Mouse (Mus musculus): ENCODE data around the gene Snap47.
"Not testable (repeated sequence)": the region's sequence is repeated elsewhere in the genome, so short reads cannot be mapped to it uniquely, and the experiment has no call there.

Snap47 gene

DNA sequence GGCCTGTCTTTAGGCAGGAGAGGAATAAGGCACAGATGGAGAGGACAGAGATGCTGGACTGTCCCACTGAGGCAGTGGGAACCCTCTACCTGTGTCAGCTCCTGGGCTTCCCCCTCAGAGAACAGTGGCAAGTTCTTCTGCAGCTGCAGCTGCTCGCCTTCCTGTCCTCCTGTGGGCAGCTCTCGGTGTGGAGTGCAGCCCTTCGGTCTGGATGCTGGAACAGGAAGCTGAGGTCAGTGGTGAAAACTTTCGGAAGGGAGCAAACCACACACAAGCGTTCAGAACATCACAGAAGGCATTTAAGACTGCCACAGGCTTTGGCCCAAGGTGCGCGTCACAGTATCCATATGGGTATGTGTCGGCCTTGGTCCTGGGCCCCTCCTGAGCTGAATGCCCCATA, 29.6 kb downstream of the Snap47 start:
- DNase-seq, result no peak

DNA sequence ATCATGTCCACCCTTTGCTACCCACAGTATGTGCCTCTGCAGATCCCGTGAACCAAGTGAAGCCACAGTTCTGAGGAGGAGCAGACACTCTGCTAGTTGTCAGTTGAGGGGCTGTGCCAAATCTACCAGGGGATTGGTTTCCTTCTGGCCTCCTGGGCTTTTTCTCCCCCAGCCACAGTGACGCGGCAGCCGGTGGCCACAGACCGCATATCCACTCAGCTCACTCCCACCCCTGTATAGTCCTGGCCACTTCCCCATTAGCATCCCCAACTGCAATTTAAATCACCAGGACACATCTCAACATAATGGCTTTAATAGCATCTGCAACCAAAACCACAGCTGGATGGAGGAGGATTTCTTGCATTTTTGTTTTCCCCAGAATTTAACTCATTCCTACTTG, 32.3 kb downstream of the Snap47 start:
- DNase-seq, result no peak

DNA sequence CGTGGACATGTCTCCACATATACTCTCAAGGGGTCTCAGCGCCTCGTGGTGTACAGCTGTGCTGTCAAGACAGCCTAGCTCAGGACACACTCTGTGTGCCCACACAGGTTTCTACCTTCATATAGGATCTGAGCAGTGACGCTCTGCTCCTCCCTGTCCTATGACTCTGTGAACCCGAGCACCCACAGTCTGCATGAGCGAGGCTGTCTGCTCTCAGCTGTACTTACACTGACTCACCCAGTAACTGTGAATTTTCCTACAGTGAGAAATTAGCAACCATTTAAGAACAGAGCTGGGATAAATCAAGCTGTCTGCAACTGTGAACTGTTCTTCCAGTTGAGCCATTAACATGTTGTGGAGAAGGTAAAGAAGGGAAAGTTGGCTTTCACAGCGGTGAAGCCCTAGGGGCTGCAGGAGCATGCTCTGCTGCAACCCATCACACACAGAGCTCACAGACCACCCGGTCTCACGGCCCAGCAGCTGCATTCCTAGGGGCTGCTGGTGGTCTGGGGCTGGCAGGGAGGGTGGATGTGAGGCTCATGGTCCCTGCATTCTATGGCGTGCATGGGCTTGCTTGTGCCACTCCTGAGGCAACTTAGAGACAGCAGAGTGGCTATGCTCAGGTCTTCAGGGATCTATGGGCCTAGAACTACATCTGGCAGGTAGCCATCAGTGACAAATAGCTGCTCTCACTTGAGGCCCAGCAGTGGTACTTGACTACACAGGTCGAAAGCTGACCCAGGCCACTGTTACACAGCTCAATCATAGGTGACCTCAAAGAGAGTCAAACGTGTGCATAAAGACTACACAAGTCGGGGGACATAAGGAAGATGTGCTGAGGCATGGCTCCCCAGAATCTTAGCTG, 37.8 kb downstream of the Snap47 start:
- DNase-seq, result no peak

- DNase-seq, result no peak
Measured at GRCm38 (mm10) chr11:59412058-59412457, 38.9 kb downstream of the Snap47 start.

DNA sequence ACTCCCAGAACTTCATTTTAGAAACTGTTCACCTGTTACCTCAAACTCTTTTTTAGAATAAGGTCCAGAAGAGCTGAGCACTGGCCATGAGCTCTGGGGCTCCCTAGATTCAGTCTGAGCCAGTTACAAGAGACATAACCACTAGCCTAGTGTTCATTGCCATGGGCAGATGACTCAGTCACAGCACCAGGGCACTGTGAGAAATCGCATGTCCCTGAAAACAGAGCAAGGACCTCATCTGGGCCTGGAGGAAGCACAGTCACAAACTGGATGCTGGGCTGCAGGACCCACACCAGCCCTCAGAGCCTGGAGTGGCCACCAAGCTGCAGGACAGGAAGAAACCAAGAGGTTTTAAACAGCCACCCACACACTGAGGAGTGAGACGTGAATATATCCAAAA, 40.1 kb downstream of the Snap47 start:
- DNase-seq, result no peak

DNA sequence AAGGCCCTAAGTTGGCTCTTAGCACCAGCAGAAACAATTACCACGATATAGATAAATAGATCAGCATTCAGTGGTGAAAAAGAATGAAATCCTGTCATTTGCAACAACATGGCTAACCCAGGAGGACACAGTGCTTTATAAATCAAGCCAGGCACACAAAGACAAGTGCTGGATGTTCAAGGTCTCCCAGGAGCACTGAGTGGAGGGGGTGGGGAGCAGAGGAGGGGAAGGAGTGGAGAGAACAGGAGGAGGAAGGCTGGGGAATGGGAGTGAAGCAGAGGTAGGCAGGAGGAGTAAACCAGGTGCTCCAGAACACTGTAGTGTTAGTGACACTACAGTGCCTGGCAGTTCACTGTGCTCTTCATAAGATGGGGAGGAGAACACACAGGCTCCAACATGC, 45.2 kb downstream of the Snap47 start:
- DNase-seq, result no peak

DNA sequence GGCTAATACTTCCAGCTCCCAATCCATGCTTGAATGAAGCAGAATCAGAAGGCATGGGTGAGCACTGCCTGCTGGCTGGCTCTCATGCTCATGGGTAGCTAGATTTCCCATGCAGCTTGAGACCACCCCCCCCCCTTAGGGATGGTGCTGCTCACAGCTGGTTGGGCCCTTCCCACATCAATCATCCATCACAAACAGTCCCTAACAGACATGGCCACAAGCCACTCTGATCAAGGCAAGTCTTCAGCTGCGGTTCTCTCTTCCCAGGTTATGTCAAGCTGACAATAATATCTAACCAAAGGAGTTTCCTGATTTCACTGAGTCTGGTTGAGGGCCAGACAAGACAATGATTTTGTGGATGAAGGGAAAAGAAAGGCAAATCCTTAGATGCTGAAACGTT, 50.1 kb downstream of the Snap47 start:
- DNase-seq, result no peak

GRCm38 (mm10) chr11:59399830-59400229, 51.2 kb downstream of the Snap47 start:
- no peak for DNase-seq

DNA sequence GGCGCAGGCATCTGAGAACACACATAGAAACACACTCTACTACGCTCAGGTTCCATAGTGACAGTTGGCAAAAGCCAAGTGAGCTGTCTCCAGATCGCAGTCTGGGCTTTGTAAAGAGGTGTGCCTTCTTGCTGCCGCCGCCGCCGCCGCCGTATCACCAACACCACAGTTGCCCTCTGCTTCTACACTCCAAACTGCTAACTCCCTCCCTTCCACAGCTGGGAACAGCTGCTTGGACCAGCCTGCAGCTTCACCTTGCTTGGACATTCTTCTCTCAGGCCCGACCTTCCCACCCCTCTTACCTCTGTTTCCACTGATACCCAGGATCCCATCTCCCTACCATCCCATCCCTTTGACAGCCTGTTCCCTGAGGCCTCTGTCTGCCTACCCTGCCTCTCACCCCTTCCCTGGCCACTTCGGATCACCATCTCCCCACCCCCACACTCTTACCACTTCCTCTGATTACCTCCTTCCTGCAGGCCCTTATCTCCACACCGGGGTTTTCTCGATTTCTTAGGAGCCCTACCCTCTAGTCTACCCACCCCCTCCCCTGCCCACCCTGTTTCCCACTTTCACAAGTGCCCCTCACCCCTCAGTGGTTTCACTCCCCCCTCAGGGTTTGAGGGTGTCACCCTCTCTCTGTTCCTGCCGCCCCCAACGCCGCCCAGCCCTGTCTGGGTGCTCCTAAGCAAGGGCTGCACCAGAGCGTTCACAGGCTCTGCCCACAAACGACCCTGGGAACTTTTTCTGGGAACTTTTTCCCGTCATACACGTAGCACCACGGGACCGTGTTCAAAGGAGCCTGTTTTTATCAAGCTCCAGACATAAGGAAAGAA, 53.2 kb downstream of the Snap47 start:
- no peak for DNase-seq

DNA sequence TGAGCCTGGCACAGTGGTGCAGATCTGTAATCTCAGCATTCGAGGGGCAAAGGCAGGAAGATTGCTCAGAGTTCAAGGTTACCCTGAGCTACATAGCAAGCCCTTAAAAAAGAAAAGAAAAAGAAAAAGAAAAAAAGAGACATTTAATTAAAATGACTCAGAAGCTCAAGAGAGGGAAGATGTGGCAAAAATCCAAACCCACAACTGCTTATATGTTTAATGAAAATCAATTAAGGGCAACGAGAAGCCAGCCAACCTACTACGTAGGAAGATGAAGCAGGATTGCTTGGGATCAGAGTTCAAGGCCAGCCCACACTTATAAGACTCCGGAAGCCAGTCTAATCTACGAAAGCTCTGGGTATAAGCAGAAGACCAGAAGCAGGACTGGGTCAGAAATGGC, 56.5 kb downstream of the Snap47 start:
- DNase-seq, result no peak

DNA sequence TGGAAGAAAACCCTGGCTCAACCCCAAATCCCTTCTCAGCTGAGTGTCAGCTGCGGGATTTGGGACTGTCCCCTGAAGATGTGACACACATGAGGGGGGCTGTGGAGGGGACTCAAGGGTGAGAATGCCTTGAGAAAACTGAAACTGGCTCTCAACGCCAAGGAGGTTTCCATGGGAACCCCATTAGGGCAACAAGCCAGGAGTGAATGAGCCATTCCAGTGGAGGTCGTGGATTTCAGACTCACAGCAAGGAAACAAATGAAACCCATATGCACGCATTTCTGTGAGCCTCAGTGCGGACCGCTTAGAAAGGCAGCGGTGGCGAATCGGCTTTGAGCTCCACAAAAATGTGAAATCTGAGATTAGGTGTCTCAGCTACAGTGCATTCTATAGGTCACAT, 57.4 kb downstream of the Snap47 start:
- DNase-seq, result peak; percentile 22

DNA sequence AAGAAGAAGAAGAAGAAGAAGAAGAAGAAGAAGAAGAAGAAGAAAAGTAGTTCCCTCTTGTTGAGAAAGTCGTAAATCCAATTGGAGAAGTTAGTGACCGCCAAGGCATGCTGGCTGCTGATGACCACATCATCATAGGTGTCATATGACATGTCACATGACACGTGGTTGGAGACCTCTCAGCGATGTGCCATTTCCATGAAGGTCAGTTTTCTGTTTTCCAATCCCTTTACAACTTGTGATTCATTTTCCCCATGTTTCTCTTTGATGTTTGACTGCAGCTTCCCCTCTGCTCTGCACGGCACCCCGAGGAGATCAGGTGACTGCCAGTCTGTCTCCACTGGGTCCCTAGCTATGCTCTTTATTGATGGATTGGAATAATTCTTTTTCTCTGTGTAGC, 58.7 kb downstream of the Snap47 start:
- DNase-seq, result no peak

GRCm38 (mm10) chr11:59390470-59390869, 60.5 kb downstream of the Snap47 start:
- DNase-seq, result no peak

- DNase-seq, result no peak
Measured at GRCm38 (mm10) chr11:59389617-59390016, 61.4 kb downstream of the Snap47 start.

- no peak for DNase-seq
Measured at GRCm38 (mm10) chr11:59388806-59389205, 62.2 kb downstream of the Snap47 start.

GRCm38 (mm10) chr11:59387471-59387870, 63.5 kb downstream of the Snap47 start:
- no peak for DNase-seq

- no peak for DNase-seq
Measured at GRCm38 (mm10) chr11:59385123-59385522, 65.9 kb downstream of the Snap47 start.

DNA sequence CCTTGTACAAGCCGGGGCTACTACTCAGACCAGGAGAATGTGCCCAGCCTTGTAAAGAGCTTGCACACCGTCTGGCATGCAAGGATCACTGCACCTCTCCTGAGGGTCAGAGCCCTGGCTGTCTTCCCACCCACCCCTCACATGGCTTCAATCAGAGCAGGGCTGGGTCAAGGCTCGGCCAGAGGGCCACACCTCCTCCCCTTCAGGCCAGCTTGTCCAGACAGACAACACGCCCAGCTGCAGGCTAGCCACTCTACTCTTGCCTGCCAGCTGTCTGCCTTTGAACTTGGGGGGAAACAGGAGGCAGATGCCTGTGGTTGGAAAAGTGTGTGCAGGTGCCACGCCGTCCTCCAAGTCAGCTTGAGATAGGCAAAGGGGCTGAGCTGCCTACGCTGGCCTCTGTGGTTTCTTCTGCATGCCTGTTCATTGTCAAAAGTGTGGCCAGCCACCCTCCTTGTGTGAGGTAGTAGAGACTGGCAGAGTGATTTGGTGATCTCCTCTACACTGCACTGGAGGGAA, 66.5 kb downstream of the Snap47 start:
- no peak for DNase-seq

DNA sequence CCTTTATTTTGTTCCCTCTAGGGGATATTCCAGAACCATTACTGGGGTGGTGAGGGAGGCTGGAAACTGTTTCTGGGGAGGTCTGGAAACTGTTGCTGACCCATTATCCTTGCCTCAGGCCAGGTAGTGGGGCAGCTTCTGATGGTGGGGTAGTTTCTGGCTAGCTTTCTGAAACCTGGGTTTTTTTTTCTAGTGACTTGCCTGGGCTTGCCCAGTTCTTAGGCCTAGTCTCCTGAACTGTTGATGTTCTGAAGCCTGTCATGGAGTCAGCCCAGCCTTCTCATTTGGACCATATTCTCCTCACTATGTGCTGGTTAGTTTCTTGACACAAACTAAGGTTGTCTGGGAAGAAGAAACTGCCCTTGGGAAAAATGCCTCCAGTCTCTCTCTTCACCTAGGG, 71.4 kb downstream of the Snap47 start:
- no peak for DNase-seq

DNA sequence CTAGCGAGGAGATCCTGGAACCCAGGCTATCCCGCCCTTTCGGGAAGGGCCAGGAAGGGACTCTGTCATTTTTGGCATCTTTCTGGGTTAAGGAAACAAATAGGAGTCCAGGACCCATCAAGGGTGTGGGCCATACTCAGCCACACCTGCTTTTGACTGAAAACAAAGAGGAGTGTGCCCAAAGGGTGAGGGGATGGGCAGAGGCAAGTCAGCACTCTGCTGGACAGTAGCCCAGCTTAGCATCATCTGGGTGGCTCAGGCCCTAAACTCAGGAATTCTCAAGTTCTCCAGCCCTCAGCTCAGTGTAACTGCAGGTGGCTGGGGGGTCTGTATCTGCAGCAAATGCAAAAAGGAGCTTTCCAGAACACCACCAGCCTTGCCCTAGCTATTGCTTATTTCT, 73.0 kb downstream of the Snap47 start:
- DNase-seq, result no peak

GRCm38 (mm10) chr11:59375475-59375874, 75.5 kb downstream of the Snap47 start, which contains the start of gene Prss38:
Prss38 (minus strand) TSS chr11:59375657.
- DNase-seq, result no peak

- no peak for DNase-seq
Measured at GRCm38 (mm10) chr11:59369848-59370247, 81.1 kb downstream of the Snap47 start.

- DNase-seq, result not testable (repeated sequence)
Measured at GRCm38 (mm10) chr11:59367955-59368354, 83.0 kb downstream of the Snap47 start.

GRCm38 (mm10) chr11:59366633-59367032, 84.4 kb downstream of the Snap47 start:
- DNase-seq, result no peak
